Mouse (Mus musculus) liver, embryonic 14.5 days (tissue): ENCODE results near the gene Slc35f2.

Experiments used
- CTCF ChIP-seq: IDR thresholded peaks from 2 replicates; pipeline ENCODE4 v1.5.1; 2016; ENCODE audit warnings: antibody characterized with exemption, low read depth, control low read depth
- EP300 ChIP-seq: IDR thresholded peaks from 2 replicates; pipeline ENCODE4 v1.6.1; 2016; ENCODE audit warnings: antibody characterized with exemption, low read depth

- TF ChIP-seq CTCF (no peak), EP300 (no peak)
Observed at GRCm38 (mm10) chr9:53802921-53803320, 31.6 kb downstream of the Slc35f2 start.
